Comparison of ENCODE assay signal across 14 mouse cellular contexts in genomic region chr3:97756283-97757074, GRCm38 (mm10).
A peak's percentile ranks its signal among the peaks of the same experiment; 100 is the strongest.
DNase-seq lines count a peak whose midpoint lies in the region; ATAC-seq and TF ChIP-seq lines count a peak whose summit lies in the region.
"Had no signal": no experiment of that assay in that cellular context is flagged by ENCODE, and none has a peak within 500 bp of the region (broad histone marks: within the 10 kb centered on the region; RNA-seq: fewer than 3 reads in every experiment).

No protein-coding gene starts in this region.

- peaks cover 50% of the 10 kb centered on the region for H3K36me3 ChIP-seq in kidney, postnatal 0 days (ENCODE audit: insufficient read depth, low read length)
- H3K36me3 ChIP-seq in liver, embryonic 13.5 days, result peaks cover 16% of the 10 kb centered on the region
- H3K36me3 ChIP-seq in thymus, adult 2 months (ENCODE audit: control insufficient read depth, insufficient read depth, low read length), result peaks cover 21% of the 10 kb centered on the region; the same call in 1 of the 2 replicates

- peak overlapping the region; percentile 78 for H3K27ac ChIP-seq in kidney, postnatal 0 days
- peak overlapping the region; percentile 65 for H3K27ac ChIP-seq in liver, embryonic 13.5 days
- no peak overlapping the region for H3K27ac ChIP-seq in thymus, adult 2 months (ENCODE audit: control insufficient read depth, insufficient read depth, low read length)
- H3K27ac ChIP-seq: heart, embryonic 13.5 days; midbrain, embryonic 13.5 days had no signal

- 71% methylated on average over 20 of the region's 20 CpGs for WGBS in kidney, postnatal 0 days
- WGBS in liver, embryonic 13.5 days (ENCODE audit: insufficient replicate concordance), result 74% methylated on average over 20 of the region's 20 CpGs
- WGBS in thymus, adult 2 months, result 97% methylated on average over 20 of the region's 20 CpGs

- H3K4me3 ChIP-seq in kidney, postnatal 0 days (replicated peaks; ENCODE audit: low read depth, low read length), result no peak overlapping the region
- H3K4me3 ChIP-seq in liver, embryonic 13.5 days (replicated peaks), result no peak overlapping the region
- H3K4me3 ChIP-seq in thymus, adult 2 months (ENCODE audit: control insufficient read depth, insufficient read depth, low read length), result no peak overlapping the region
- H3K4me3 ChIP-seq: heart, embryonic 13.5 days; midbrain, embryonic 13.5 days had no signal

- no peaks in the 10 kb centered on the region for H3K27me3 ChIP-seq in kidney, postnatal 0 days (ENCODE audit: insufficient read depth, low read length)
- no peaks in the 10 kb centered on the region for H3K27me3 ChIP-seq in liver, embryonic 13.5 days
- H3K27me3 ChIP-seq in thymus, adult 2 months (ENCODE audit: control insufficient read depth, insufficient read depth, low read length), result no peaks in the 10 kb centered on the region
- H3K27me3 ChIP-seq: heart, embryonic 13.5 days; midbrain, embryonic 13.5 days had no signal

- TF ChIP-seq POLR2A in thymus, adult 2 months (IDR thresholded peaks at IDR 0.05; ENCODE audit: control insufficient read depth, extremely low read depth, insufficient read depth, low read length, poor library complexity), result no peak

- peak; percentile 95 for ATAC-seq in kidney, postnatal 0 days (replicated peaks; ENCODE audit: low FRiP score, low read depth)
- peak; percentile 86 for ATAC-seq in liver, embryonic 13.5 days (ENCODE audit: low read depth)
- ATAC-seq: activated CD4-positive, CD25-positive, alpha-beta regulatory T cell, adult 4 months; hindbrain, embryonic 16.5 days; midbrain, embryonic 13.5 days had no signal

- peak; percentile 7 for DNase-seq in urinary bladder, postnatal 14 days (ENCODE audit: low spot score)
- DNase-seq in urinary bladder, postnatal 4 days (ENCODE audit: low spot score in 2 of 2), result no peak
- DNase-seq in kidney, postnatal 0 days (ENCODE audit: low spot score), result peak; percentile 73
- DNase-seq in liver, embryonic 13.5 days, result no peak
- DNase-seq in testis, postnatal 10 days (ENCODE audit: low spot score), result no peak
- DNase-seq in thymus, adult 2 months, result no peak
- DNase-seq in left cerebral cortex, postnatal 4 days, result no peak
- DNase-seq in neural tube, embryonic 10.5 days (ENCODE audit: extremely low spot score, low spot score), result no peak
- DNase-seq: cerebellum, adult 9-10 months; lung, postnatal 4 days had no signal

- no peaks in the 10 kb centered on the region for H3K4me1 ChIP-seq in kidney, postnatal 0 days (replicated peaks; ENCODE audit: insufficient read depth, low read length)
- no peaks in the 10 kb centered on the region for H3K4me1 ChIP-seq in liver, embryonic 13.5 days (replicated peaks)
- H3K4me1 ChIP-seq in thymus, adult 2 months (replicated peaks; ENCODE audit: control insufficient read depth, insufficient read depth, low read length), result no peaks in the 10 kb centered on the region
- H3K4me1 ChIP-seq: midbrain, embryonic 13.5 days had no signal

- TF ChIP-seq CTCF in kidney, postnatal 0 days (IDR thresholded peaks at IDR 0.05; ENCODE audit: low read depth), result peak; percentile 51
- no peak for TF ChIP-seq CTCF in thymus, adult 2 months (IDR thresholded peaks at IDR 0.05; ENCODE audit: borderline replicate concordance, control insufficient read depth, extremely low read depth, insufficient read depth, low read length, poor library complexity)

- H3K9ac ChIP-seq in kidney, postnatal 0 days (ENCODE audit: low read depth, low read length), result no peak overlapping the region
- no peak overlapping the region for H3K9ac ChIP-seq in liver, embryonic 13.5 days
- H3K9ac ChIP-seq: heart, embryonic 13.5 days; midbrain, embryonic 13.5 days had no signal

- no peak overlapping the region for H3K4me2 ChIP-seq in kidney, postnatal 0 days (ENCODE audit: low read length)
- H3K4me2 ChIP-seq in liver, embryonic 13.5 days, result no peak overlapping the region
- H3K4me2 ChIP-seq: heart, embryonic 13.5 days; midbrain, embryonic 13.5 days had no signal

- intact Hi-C loops in left cerebral cortex, postnatal 4 days (cut with DNase I), result loop anchor here (10.0 kb wide), 1 partner anchor 62 kb away; no protein-coding TSS in a partner anchor

- H3K9me3 ChIP-seq in kidney, postnatal 0 days (replicated peaks; ENCODE audit: low read length), result no peaks in the 10 kb centered on the region
- H3K9me3 ChIP-seq in liver, embryonic 13.5 days (replicated peaks), result no peaks in the 10 kb centered on the region
- H3K9me3 ChIP-seq: heart, embryonic 13.5 days; midbrain, embryonic 13.5 days had no signal

Comparison
In these comparisons a context has a peak if more than half of its experiments do, and no peak if none do; other contexts are left out.
1. DNase-seq: peak in urinary bladder, postnatal 14 days (single experiment) and kidney, postnatal 0 days (single experiment); none in urinary bladder, postnatal 4 days (0 of 2), liver, embryonic 13.5 days (single experiment), testis, postnatal 10 days (single experiment), thymus, adult 2 months (single experiment), left cerebral cortex, postnatal 4 days (single experiment) and neural tube, embryonic 10.5 days (single experiment).